Mouse (Mus musculus) heart, postnatal 0 days (tissue): Measurements from ENCODE around the gene Naa30. TPM values are rescaled to one million over a fixed set of nuclear protein-coding genes. Genes with fewer than 3 reads are reported as not detected.

Experiments used
- ATAC-seq: fragments of 200-750 bp; cut with Nextera tagmentation; 2 replicates; pipeline ENCODE4 v1.8.0; 2017; ENCODE audit warnings: low read depth, moderate number of reproducible peaks, moderate library complexity; ENCODE audit not compliant: insufficient read depth
- DNase-seq: peaks from one replicate; pipeline ENCODE4 v3.0.0-alpha.2; 2016; ENCODE audit warnings: low spot score
- H3K27ac ChIP-seq: fragments of 300-500 bp; sonication (generic); 2 replicates; pipeline ENCODE4 v1.5.1; 2014; ENCODE audit warnings: low read depth, mild to moderate bottlenecking
- H3K27me3 ChIP-seq: fragments of 300-500 bp; sonication (generic); 2 replicates; pipeline ENCODE4 v1.6.1; 2014; ENCODE audit warnings: low read length, mixed read lengths; ENCODE audit not compliant: control insufficient read depth, insufficient read depth
- H3K36me3 ChIP-seq: fragments of 300-500 bp; sonication (generic); replicated peaks from 2 replicates; pipeline ENCODE4 v1.6.1; 2014; ENCODE audit warnings: low read length, mixed read lengths; ENCODE audit not compliant: control insufficient read depth, insufficient read depth
- H3K4me1 ChIP-seq: fragments of 300-500 bp; sonication (generic); 2 replicates; pipeline ENCODE4 v1.6.1; 2014; ENCODE audit warnings: antibody characterized with exemption; ENCODE audit not compliant: control insufficient read depth, insufficient read depth
- H3K4me2 ChIP-seq: fragments of 300-500 bp; sonication (generic); 2 replicates; pipeline ENCODE4 v1.6.1; 2014; ENCODE audit warnings: low read depth, mild to moderate bottlenecking, low read length, moderate library complexity
- H3K4me3 ChIP-seq: fragments of 300-500 bp; sonication (generic); 2 replicates; pipeline ENCODE4 v1.5.1; 2014; ENCODE audit warnings: low read depth, low read length
- H3K9ac ChIP-seq: fragments of 300-500 bp; sonication (generic); replicated peaks from 2 replicates; pipeline ENCODE4 v1.6.1; 2014; ENCODE audit warnings: low read depth, low read length, mixed read lengths
- H3K9me3 ChIP-seq: fragments of 300-500 bp; sonication (generic); replicated peaks from 2 replicates; pipeline ENCODE4 v1.6.1; 2016; ENCODE audit warnings: low read length; ENCODE audit not compliant: control insufficient read depth
- CTCF ChIP-seq: IDR thresholded peaks from 2 replicates; pipeline ENCODE4 v1.5.1; 2016; ENCODE audit warnings: antibody characterized with exemption, control low read depth, low read depth
- EP300 ChIP-seq: IDR thresholded peaks from 2 replicates; pipeline ENCODE4 v1.6.1; 2016; ENCODE audit warnings: antibody characterized with exemption, low read depth
- WGBS: fragments of 180-500 bp; shearing (Covaris S2); extraction: QIAGEN DNeasy Blood & Tissue Kit; methylation state at CpG from one replicate; pipeline ENCODE4 v1.1.7; 2014; 5-methylcytosine and 5-hydroxymethylcytosine counted together
- polyA plus RNA-seq: library from polyadenylated mRNA; unstranded; fragments of >200 nt; fragmentation: Nextera tagmentation; extraction: Ambion mirVana; gene quantifications from 2 replicates; pipeline ENCODE4 v1.2.1, GENCODE M21; 2015
- total RNA-seq: library from RNA; depleted of rRNA; stranded (reverse); fragments of >200 nt; gene quantifications from 2 replicates; pipeline ENCODE4 v1.2.3, GENCODE M21; 2014; ENCODE audit warnings: low replicate concordance; rRNA removed

The Naa30 gene
- total and polyA plus RNA-seq, 2 experiments from 2014 or later, result 5.7 to 26.1 TPM

DNA sequence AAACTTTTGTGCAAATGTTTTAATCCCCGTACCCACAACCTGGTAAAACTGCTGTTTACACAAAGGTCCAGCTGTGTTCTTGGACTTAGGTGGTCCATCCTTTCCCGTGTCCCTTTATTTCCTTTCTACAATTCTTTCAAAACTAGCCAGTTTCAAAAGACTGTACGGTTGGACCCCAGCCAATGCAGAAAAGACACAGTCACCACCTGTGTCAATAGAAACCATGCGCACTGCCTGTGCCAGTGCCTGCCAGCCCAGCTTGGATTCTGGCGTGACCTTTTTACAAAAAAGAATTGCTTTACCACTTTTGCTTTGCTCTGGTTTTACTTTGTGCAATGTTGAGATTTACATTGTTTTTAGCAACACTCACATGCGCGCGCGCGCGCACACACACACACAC, 55.0 kb downstream of the Naa30 start:
- Histone ChIP-seq H3K36me3 (no peaks in the 10 kb centered on the region), H3K4me3 (no peak overlapping the region), H3K4me1 (no peaks in the 10 kb centered on the region), H3K9me3 (no peaks in the 10 kb centered on the region), H3K9ac (no peak overlapping the region), H3K27me3 (no peaks in the 10 kb centered on the region), H3K27ac (no peak overlapping the region), H3K4me2 (no peak overlapping the region)
- DNase-seq (no peak), ATAC-seq (no peak)
- WGBS, result 84% methylated on average over 11 of the region's 11 CpGs
- no peak for TF ChIP-seq CTCF
- no peak for TF ChIP-seq EP300

DNA sequence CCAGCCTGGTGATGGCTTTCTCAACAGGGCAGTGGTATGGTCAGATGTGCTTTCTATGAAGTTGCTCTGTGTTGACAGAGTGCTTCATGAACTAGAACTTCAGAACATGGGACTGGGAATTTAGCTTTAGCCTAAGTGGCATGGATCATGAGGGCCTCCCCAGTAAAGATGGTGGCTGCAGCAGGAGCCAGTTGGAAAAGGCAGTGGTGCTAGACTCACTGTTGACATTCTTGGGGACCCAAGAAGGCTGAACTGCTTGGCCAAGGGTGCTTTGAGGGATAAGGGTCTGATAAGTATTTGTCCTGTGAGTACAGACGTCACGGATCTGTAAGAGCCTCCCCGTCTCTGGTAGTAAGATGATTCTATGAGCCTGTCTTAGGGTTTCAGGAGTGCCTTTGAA, 59.8 kb downstream of the Naa30 start:
- H3K4me2 ChIP-seq, result no peak overlapping the region
- no peak overlapping the region for H3K9ac ChIP-seq
- no peak for DNase-seq
- H3K4me1 ChIP-seq, result no peaks in the 10 kb centered on the region
- no peaks in the 10 kb centered on the region for H3K9me3 ChIP-seq
- H3K27ac ChIP-seq, result no peak overlapping the region
- H3K36me3 ChIP-seq, result no peaks in the 10 kb centered on the region
- ATAC-seq, result no peak
- TF ChIP-seq EP300 (no peak), CTCF (no peak)
- 80% methylated on average over 3 of the region's 3 CpGs for WGBS
- H3K4me3 ChIP-seq, result no peak overlapping the region
- no peaks in the 10 kb centered on the region for H3K27me3 ChIP-seq

DNA sequence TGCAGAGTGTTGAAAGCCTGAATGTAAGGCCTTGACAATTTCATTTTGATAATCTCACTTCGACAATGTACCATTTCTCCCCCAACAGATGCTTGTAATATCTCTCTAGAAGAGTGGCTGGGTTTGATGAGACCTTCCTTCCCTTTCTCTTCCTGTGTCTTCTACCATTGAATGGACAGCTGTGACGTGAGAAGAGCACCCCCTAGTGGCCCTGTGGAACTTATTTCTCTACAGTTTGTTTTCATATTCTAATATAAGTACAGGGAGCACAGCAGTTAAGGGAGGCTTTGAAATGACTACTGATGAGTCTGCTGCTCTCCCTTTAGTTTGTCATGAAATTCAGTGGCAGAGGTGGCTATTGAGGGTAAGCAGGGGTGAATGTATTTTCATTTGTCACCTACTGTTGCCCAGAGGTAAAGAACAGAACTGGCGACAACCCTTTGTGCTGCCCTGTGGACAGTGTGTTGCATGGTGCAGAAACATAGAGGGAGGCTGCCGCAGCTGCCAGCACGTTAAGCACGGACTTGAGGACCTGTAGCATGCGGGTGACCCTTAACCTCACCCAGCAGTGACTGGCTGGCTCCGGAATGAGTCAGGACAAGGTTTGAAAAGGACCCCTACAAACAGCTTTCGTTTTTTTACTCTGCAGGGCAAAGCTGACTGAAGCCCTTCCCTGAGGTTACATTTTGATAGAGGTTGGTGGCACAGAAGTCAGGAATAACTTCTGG, 62.9 kb downstream of the Naa30 start:
- H3K4me3 ChIP-seq, result no peak overlapping the region
- 42% methylated on average over 9 of the region's 9 CpGs for WGBS
- peak; percentile 69 for DNase-seq

DNA sequence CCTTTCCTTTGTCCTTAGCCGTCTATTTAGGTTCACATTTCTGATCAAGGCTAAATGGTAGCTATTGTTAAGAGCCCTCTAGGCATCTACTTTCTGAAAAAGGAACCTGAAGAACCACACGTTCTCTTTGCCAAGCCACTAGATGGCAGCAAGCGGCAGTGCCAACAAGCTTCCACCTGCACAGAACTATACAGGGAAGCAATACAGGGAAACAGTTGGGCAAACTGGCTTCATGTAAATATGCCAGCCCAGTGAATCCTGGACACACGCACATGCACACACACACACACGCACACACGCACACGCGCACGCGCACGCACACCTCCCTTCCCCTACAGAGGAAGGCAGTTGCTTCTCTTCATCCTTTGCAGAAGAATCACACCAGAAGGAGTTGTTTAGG, 66.2 kb downstream of the Naa30 start:
- H3K9me3 ChIP-seq, result no peaks in the 10 kb centered on the region
- TF ChIP-seq CTCF, result peak; percentile 92
- no peak for TF ChIP-seq EP300

More for the DNA sequence above, 62.9 kb downstream of the Naa30 start:
- Histone ChIP-seq H3K4me2 (no peak overlapping the region), H3K27ac (no peak overlapping the region), H3K9ac (no peak overlapping the region), H3K4me1 (no peaks in the 10 kb centered on the region), H3K36me3 (no peaks in the 10 kb centered on the region), H3K9me3 (no peaks in the 10 kb centered on the region), H3K27me3 (no peaks in the 10 kb centered on the region)
- ATAC-seq, result no peak
- peak; percentile 70 for TF ChIP-seq CTCF
- TF ChIP-seq EP300, result no peak

More for the DNA sequence above, 66.2 kb downstream of the Naa30 start:
- no peak overlapping the region for H3K4me2 ChIP-seq
- ATAC-seq, result peak; percentile 44; the same call in 1 of the 2 replicates
- no peak overlapping the region for H3K4me3 ChIP-seq
- H3K4me1 ChIP-seq, result no peaks in the 10 kb centered on the region
- no peaks in the 10 kb centered on the region for H3K36me3 ChIP-seq
- H3K27me3 ChIP-seq, result no peaks in the 10 kb centered on the region
- DNase-seq, result peak; percentile 64
- WGBS, result 38% methylated on average over 11 of the region's 11 CpGs
- no peak overlapping the region for H3K9ac ChIP-seq
- no peak overlapping the region for H3K27ac ChIP-seq

Other genes with a start within 250 kb of the Naa30 start
- gene Ap5m1, start 106.1 kb upstream of the Naa30 start, total RNA-seq, result 14.6 and 38.9 TPM in 2 replicates
- gene Ap5m1, start 106.1 kb upstream of the Naa30 start, polyA plus RNA-seq, result 13.4 and 15.4 TPM in 2 replicates
- gene Exoc5, start 105.6 kb upstream of the Naa30 start, total RNA-seq, result 35.0 and 37.7 TPM in 2 replicates
- gene Exoc5, start 105.6 kb upstream of the Naa30 start, polyA plus RNA-seq, result 19.9 and 22.9 TPM in 2 replicates
- not detected in 2 replicates for gene ccdc198, start 73.2 kb downstream of the Naa30 start, total RNA-seq
- gene ccdc198, start 73.2 kb downstream of the Naa30 start, polyA plus RNA-seq, result 0.14 TPM in 1 of 2 replicates, not detected in the other